Mouse (Mus musculus): ENCODE data around the gene Rbfox3.

DNA sequence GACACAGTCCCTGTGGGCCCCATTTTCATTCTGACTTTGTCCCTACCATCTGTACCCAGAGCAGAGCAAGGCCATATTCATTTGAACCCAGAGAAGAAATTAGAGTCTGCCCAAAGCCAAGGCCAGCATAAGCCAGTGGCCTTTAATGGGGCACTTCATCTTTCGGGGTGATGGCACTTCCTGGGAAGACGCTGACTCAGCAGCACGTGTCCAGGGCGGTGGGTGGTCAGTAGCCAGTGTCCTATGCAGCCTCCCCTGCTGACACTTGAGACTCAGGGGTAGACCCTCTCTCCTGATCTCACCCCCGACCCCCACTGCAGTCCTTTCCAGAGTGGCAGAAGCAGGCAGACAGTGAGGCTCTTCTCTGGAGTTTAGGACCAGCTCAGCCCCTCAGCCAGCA is 283.9 kb downstream of the Rbfox3 start:
- TF ChIP-seq CTCF (IDR thresholded peaks at IDR 0.05; ENCODE audit: extremely low read depth, insufficient read depth, insufficient read length, insufficient replicate concordance) (no peak), POLR2A (IDR thresholded peaks at IDR 0.05; ENCODE audit: low read depth, low read length) (no peak)
